Mouse (Mus musculus) liver, embryonic 11.5 days (tissue): ENCODE data around the gene Notch1. TPM values are rescaled to one million over a fixed set of nuclear protein-coding genes. Genes with fewer than 3 reads are reported as not detected.

Experiments used
- ATAC-seq: fragments of 200-750 bp; cut with Nextera tagmentation; replicated peaks from 2 replicates; pipeline ENCODE4 v1.8.0; 2017; ENCODE audit warnings: moderate number of reproducible peaks, mild to moderate bottlenecking, moderate TSS enrichment, moderate library complexity; ENCODE audit not compliant: low FRiP score
- DNase-seq: peaks from one replicate; pipeline ENCODE4 v3.0.0-alpha.2; 2017; ENCODE audit warnings: low spot score
- H3K27ac ChIP-seq: fragments of 300-500 bp; sonication (generic); 2 replicates; pipeline ENCODE4 v1.5.1; 2014; ENCODE audit warnings: mild to moderate bottlenecking, low read depth, low read length, control low read depth
- H3K27me3 ChIP-seq: fragments of 300-500 bp; sonication (generic); replicated peaks from 2 replicates; pipeline ENCODE4 v1.6.1; 2014; ENCODE audit warnings: low read length, mixed read lengths; ENCODE audit not compliant: control insufficient read depth, insufficient read depth
- H3K36me3 ChIP-seq: fragments of 300-500 bp; sonication (generic); 2 replicates; pipeline ENCODE4 v1.6.1; 2014; ENCODE audit warnings: mild to moderate bottlenecking, low read length, moderate library complexity, mixed read lengths; ENCODE audit not compliant: control insufficient read depth, insufficient read depth
- H3K4me1 ChIP-seq: fragments of 300-500 bp; sonication (generic); replicated peaks from 2 replicates; pipeline ENCODE4 v1.6.1; 2014; ENCODE audit warnings: low read length, mixed read lengths; ENCODE audit not compliant: control insufficient read depth, insufficient read depth
- H3K4me2 ChIP-seq: fragments of 300-500 bp; sonication (generic); 2 replicates; pipeline ENCODE4 v1.6.1; 2014; ENCODE audit warnings: mild to moderate bottlenecking, control low read depth, moderate library complexity
- H3K4me3 ChIP-seq: fragments of 300-500 bp; sonication (generic); 2 replicates; pipeline ENCODE4 v1.5.1; 2014; ENCODE audit warnings: low read depth, low read length, control low read depth
- H3K9ac ChIP-seq: fragments of 300-500 bp; sonication (generic); 2 replicates; pipeline ENCODE4 v1.6.1; 2014; ENCODE audit warnings: low read depth, low read length, control low read depth
- H3K9me3 ChIP-seq: fragments of 300-500 bp; sonication (generic); 2 replicates; pipeline ENCODE4 v1.6.1; 2016; ENCODE audit warnings: low read length, inconsistent platforms, mixed read lengths; ENCODE audit not compliant: control insufficient read depth
- WGBS: fragments of 180-500 bp; shearing (Covaris S2); extraction: QIAGEN DNeasy Blood & Tissue Kit; methylation state at CpG from one replicate; pipeline ENCODE4 v1.1.7; 2014; 5-methylcytosine and 5-hydroxymethylcytosine counted together
- microRNA-seq: library from miRNA; unstranded; fragments of <30 nt; microRNA quantifications from one replicate; pipeline ENCODE4, GENCODE M21; 2017; ENCODE audit warnings: borderline number of aligned reads
- polyA plus RNA-seq: library from polyadenylated mRNA; unstranded; fragments of >200 nt; fragmentation: Nextera tagmentation; extraction: Ambion mirVana; gene quantifications from 2 replicates; pipeline ENCODE4 v1.2.1, GENCODE M21; 2014

The Notch1 gene
- polyA plus RNA-seq, 1 experiment from 2014 or later = 7.1 TPM

- DNase-seq = no peak
- peaks cover 24% of the 10 kb centered on the region for H3K4me1 ChIP-seq
- H3K27ac ChIP-seq = no peak overlapping the region
- H3K36me3 ChIP-seq = peaks cover 31% of the 10 kb centered on the region
- no peaks in the 10 kb centered on the region for H3K27me3 ChIP-seq
- H3K9ac ChIP-seq = no peak overlapping the region
- H3K4me2 ChIP-seq = no peak overlapping the region
- WGBS = 84% methylated on average over 4 of the region's 5 CpGs
- H3K9me3 ChIP-seq = no peaks in the 10 kb centered on the region
- no peak overlapping the region for H3K4me3 ChIP-seq
- ATAC-seq = no peak
These were observed 105.5 kb downstream of the Notch1 start for GRCm38 (mm10) chr2:26410931-26411411.

- Histone ChIP-seq H3K27ac (no peak overlapping the region), H3K36me3 (peaks cover 33% of the 10 kb centered on the region), H3K27me3 (no peaks in the 10 kb centered on the region), H3K9ac (no peak overlapping the region), H3K9me3 (no peaks in the 10 kb centered on the region), H3K4me3 (no peak overlapping the region), H3K4me1 (peaks cover 30% of the 10 kb centered on the region), H3K4me2 (no peak overlapping the region)
- 81% methylated on average over 5 of the region's 5 CpGs for WGBS
- no peak for ATAC-seq
- DNase-seq = no peak
These were observed 106.4 kb downstream of the Notch1 start for GRCm38 (mm10) chr2:26410091-26410490.

GRCm38 (mm10) chr2:26409362-26409761, 107.1 kb downstream of the Notch1 start:
- peak overlapping the region; percentile 94; the same call in 1 of the 2 replicates for H3K9ac ChIP-seq
- no peaks in the 10 kb centered on the region for H3K9me3 ChIP-seq
- peak overlapping the region; percentile 99 for H3K4me2 ChIP-seq
- 59% methylated on average over 3 of the region's 3 CpGs for WGBS
- no peak for DNase-seq
- no peaks in the 10 kb centered on the region for H3K27me3 ChIP-seq
- H3K27ac ChIP-seq = no peak overlapping the region
- peaks cover 31% of the 10 kb centered on the region for H3K36me3 ChIP-seq
- peaks cover 30% of the 10 kb centered on the region for H3K4me1 ChIP-seq
- peak overlapping the region; percentile 94 for H3K4me3 ChIP-seq
- ATAC-seq = no peak

- H3K4me1 ChIP-seq = peaks cover 30% of the 10 kb centered on the region
These were observed 107.7 kb downstream of the Notch1 start, which contains the start of gene Inpp5e for GRCm38 (mm10) chr2:26408515-26409356. Gene Inpp5e (minus strand): TSS chr2:26409203.

More at GRCm38 (mm10) chr2:26408515-26409356, 107.7 kb downstream of the Notch1 start, which contains the start of gene Inpp5e:
- peak; percentile 95 for ATAC-seq
- Histone ChIP-seq H3K36me3 (peaks cover 30% of the 10 kb centered on the region), H3K4me2 (peak within 1 kb of the TSS; percentile 99), H3K4me3 (peak within 1 kb of the TSS; percentile 94), H3K27me3 (no peaks in the 10 kb centered on the region), H3K9ac (peak within 1 kb of the TSS; percentile 94), H3K9me3 (no peaks in the 10 kb centered on the region), H3K27ac (peak within 1 kb of the TSS; percentile 78)
- WGBS = 1% methylated on average over 57 of the region's 57 CpGs
- DNase-seq = peak; percentile 100

Small RNA genes lying within 50 kb of the gene (microRNA-seq; reads per million reads assigned to microRNA genes)
- 2.1 reads per million for gene Mir6996

Other genes starting within 250 kb of the Notch1 start
- gene Ccdc187, start 222.1 kb downstream of the Notch1 start, polyA plus RNA-seq = not detected in 2 replicates
- 17.0 and 18.9 TPM in 2 replicates for gene Gpsm1, start 201.1 kb downstream of the Notch1 start, polyA plus RNA-seq
- 23.0 and 23.8 TPM in 2 replicates for gene Dnlz, start 164.6 kb downstream of the Notch1 start, polyA plus RNA-seq
- gene Card9, start 155.7 kb downstream of the Notch1 start, polyA plus RNA-seq = 1.1 and 1.7 TPM in 2 replicates
- 36.4 and 41.6 TPM in 2 replicates for gene Snapc4, start 136.0 kb downstream of the Notch1 start, polyA plus RNA-seq
- gene Entr1, start 127.3 kb downstream of the Notch1 start, polyA plus RNA-seq = 94.4 and 95.7 TPM in 2 replicates
- 147 and 150 TPM in 2 replicates for gene Pmpca, start 127.3 kb downstream of the Notch1 start, polyA plus RNA-seq
- gene Inpp5e, start 107.5 kb downstream of the Notch1 start, polyA plus RNA-seq = 17.7 and 19.2 TPM in 2 replicates
- 33.7 TPM in 2 replicates for gene Sec16a, start 71.4 kb downstream of the Notch1 start, polyA plus RNA-seq
- gene Egfl7, start 63.4 kb upstream of the Notch1 start, polyA plus RNA-seq = 161 and 181 TPM in 2 replicates
- gene Gm20532, start 70.0 kb upstream of the Notch1 start, polyA plus RNA-seq = not detected in 2 replicates
- gene Agpat2, start 87.8 kb upstream of the Notch1 start, polyA plus RNA-seq = 36.1 and 40.1 TPM in 2 replicates
- gene Fam69b, start 111.8 kb upstream of the Notch1 start, polyA plus RNA-seq = 10.5 and 11.1 TPM in 2 replicates
- gene Lcn4, start 154.6 kb upstream of the Notch1 start, polyA plus RNA-seq = not detected in 2 replicates